Mouse (Mus musculus): Measurements from ENCODE around the gene AA467197. TPM values are rescaled to one million over a fixed set of nuclear protein-coding genes. Genes with fewer than 3 reads are reported as not detected.

The AA467197 gene
- polyA plus RNA-seq, 1 experiment from 2014 or later: 0.52 TPM

GRCm38 (mm10) chr2:122638673-122639072, 1.9 kb downstream of the AA467197 start:
- no peak for ATAC-seq (replicated peaks; ENCODE audit: insufficient number of reproducible peaks, insufficient read depth, low FRiP score, low read depth)
- peaks cover 27% of the 10 kb centered on the region for H3K27me3 ChIP-seq
- peaks cover 5% of the 10 kb centered on the region for H3K4me1 ChIP-seq (replicated peaks)
- no peak overlapping the region for H3K4me3 ChIP-seq
- no peak overlapping the region for H3K4me2 ChIP-seq
- no peak overlapping the region for H3K9ac ChIP-seq
- H3K36me3 ChIP-seq: no peaks in the 10 kb centered on the region
- no peak overlapping the region for H3K27ac ChIP-seq
- no peaks in the 10 kb centered on the region for H3K9me3 ChIP-seq (replicated peaks)
- WGBS: 37% methylated on average over 5 of the region's 5 CpGs

- Histone ChIP-seq H3K9ac (no peak overlapping the region), H3K27me3 (no peaks in the 10 kb centered on the region), H3K9me3 (replicated peaks) (no peaks in the 10 kb centered on the region), H3K27ac (peak overlapping the region; percentile 25; the same call in 1 of the 2 replicates), H3K36me3 (no peaks in the 10 kb centered on the region), H3K4me3 (no peak overlapping the region), H3K4me1 (replicated peaks) (no peaks in the 10 kb centered on the region), H3K4me2 (peak overlapping the region; percentile 15; the same call in 1 of the 2 replicates)
- peak; percentile 48; the same call in 1 of the 2 replicates for ATAC-seq (replicated peaks; ENCODE audit: insufficient number of reproducible peaks, insufficient read depth, low FRiP score, low read depth)
- WGBS: 46% methylated on average over 17 of the region's 17 CpGs
Observed at GRCm38 (mm10) chr2:122652096-122653084, 15.6 kb downstream of the AA467197 start.

- Histone ChIP-seq H3K9me3 (replicated peaks) (no peaks in the 10 kb centered on the region), H3K4me2 (no peak overlapping the region), H3K27me3 (no peaks in the 10 kb centered on the region), H3K4me3 (no peak overlapping the region), H3K27ac (no peak overlapping the region), H3K4me1 (replicated peaks) (no peaks in the 10 kb centered on the region), H3K9ac (no peak overlapping the region), H3K36me3 (no peaks in the 10 kb centered on the region)
- ATAC-seq (replicated peaks; ENCODE audit: insufficient number of reproducible peaks, insufficient read depth, low FRiP score, low read depth): no peak
- 43% methylated on average over 2 of the region's 2 CpGs for WGBS
Observed at GRCm38 (mm10) chr2:122656052-122656451, 19.3 kb downstream of the AA467197 start.

GRCm38 (mm10) chr2:122656767-122657166, 20.0 kb downstream of the AA467197 start:
- 76% methylated on average over 9 of the region's 9 CpGs for WGBS
- Histone ChIP-seq H3K9me3 (replicated peaks) (no peaks in the 10 kb centered on the region), H3K36me3 (no peaks in the 10 kb centered on the region), H3K4me3 (no peak overlapping the region), H3K4me1 (replicated peaks) (no peaks in the 10 kb centered on the region), H3K27ac (no peak overlapping the region), H3K27me3 (no peaks in the 10 kb centered on the region), H3K4me2 (no peak overlapping the region), H3K9ac (no peak overlapping the region)
- no peak for ATAC-seq (replicated peaks; ENCODE audit: insufficient number of reproducible peaks, insufficient read depth, low FRiP score, low read depth)

GRCm38 (mm10) chr2:122657707-122658524, 21.1 kb downstream of the AA467197 start:
- H3K27me3 ChIP-seq: no peaks in the 10 kb centered on the region
- no peak overlapping the region for H3K9ac ChIP-seq
- H3K4me2 ChIP-seq: no peak overlapping the region
- no peaks in the 10 kb centered on the region for H3K36me3 ChIP-seq
- no peaks in the 10 kb centered on the region for H3K4me1 ChIP-seq (replicated peaks)
- H3K27ac ChIP-seq: no peak overlapping the region
- H3K4me3 ChIP-seq: no peak overlapping the region
- 84% methylated on average over 11 of the region's 11 CpGs for WGBS
- H3K9me3 ChIP-seq (replicated peaks): no peaks in the 10 kb centered on the region
- ATAC-seq (replicated peaks; ENCODE audit: insufficient number of reproducible peaks, insufficient read depth, low FRiP score, low read depth): no peak

- Histone ChIP-seq H3K27ac (no peak overlapping the region), H3K27me3 (no peaks in the 10 kb centered on the region), H3K36me3 (no peaks in the 10 kb centered on the region), H3K9ac (no peak overlapping the region), H3K4me2 (no peak overlapping the region), H3K4me3 (no peak overlapping the region), H3K4me1 (replicated peaks) (no peaks in the 10 kb centered on the region), H3K9me3 (replicated peaks) (no peaks in the 10 kb centered on the region)
- 71% methylated on average over 7 of the region's 7 CpGs for WGBS
- no peak for ATAC-seq (replicated peaks; ENCODE audit: insufficient number of reproducible peaks, insufficient read depth, low FRiP score, low read depth)
Observed at GRCm38 (mm10) chr2:122659825-122660224, 23.0 kb downstream of the AA467197 start.

- H3K4me1 ChIP-seq (replicated peaks): 0 out of 2 replicates have a peak, but pooled peaks cover 2% of the 10 kb centered on the region
- H3K27ac ChIP-seq: no peak overlapping the region
- 32% methylated on average over 6 of the region's 6 CpGs for WGBS
- H3K4me3 ChIP-seq: no peak overlapping the region
- ATAC-seq (replicated peaks; ENCODE audit: insufficient number of reproducible peaks, insufficient read depth, low FRiP score, low read depth): no peak
- peaks cover 6% of the 10 kb centered on the region; the same call in 1 of the 2 replicates for H3K27me3 ChIP-seq
- H3K9me3 ChIP-seq (replicated peaks): no peaks in the 10 kb centered on the region
- H3K9ac ChIP-seq: no peak overlapping the region
- H3K4me2 ChIP-seq: no peak overlapping the region
- H3K36me3 ChIP-seq: no peaks in the 10 kb centered on the region
Observed at GRCm38 (mm10) chr2:122665253-122665972, 28.6 kb downstream of the AA467197 start.

- ATAC-seq (replicated peaks; ENCODE audit: insufficient number of reproducible peaks, insufficient read depth, low FRiP score, low read depth): no peak
- Histone ChIP-seq H3K4me2 (no peak overlapping the region), H3K27ac (no peak overlapping the region), H3K9ac (no peak overlapping the region), H3K9me3 (replicated peaks) (no peaks in the 10 kb centered on the region), H3K36me3 (no peaks in the 10 kb centered on the region), H3K4me3 (no peak overlapping the region), H3K4me1 (replicated peaks) (0 out of 2 replicates have a peak, but pooled peaks cover 2% of the 10 kb centered on the region), H3K27me3 (peaks cover 6% of the 10 kb centered on the region; the same call in 1 of the 2 replicates)
- 34% methylated on average over 12 of the region's 12 CpGs for WGBS
Observed at GRCm38 (mm10) chr2:122665973-122666875, 29.4 kb downstream of the AA467197 start.

- peaks cover 6% of the 10 kb centered on the region; the same call in 1 of the 2 replicates for H3K27me3 ChIP-seq
- 31% methylated on average over 5 of the region's 5 CpGs for WGBS
- no peak overlapping the region for H3K4me2 ChIP-seq
- H3K9ac ChIP-seq: no peak overlapping the region
- no peak for ATAC-seq (replicated peaks; ENCODE audit: insufficient number of reproducible peaks, insufficient read depth, low FRiP score, low read depth)
- H3K9me3 ChIP-seq (replicated peaks): no peaks in the 10 kb centered on the region
- no peak overlapping the region for H3K4me3 ChIP-seq
- no peaks in the 10 kb centered on the region for H3K36me3 ChIP-seq
- no peak overlapping the region for H3K27ac ChIP-seq
- H3K4me1 ChIP-seq (replicated peaks): 0 out of 2 replicates have a peak, but pooled peaks cover 2% of the 10 kb centered on the region
Observed at GRCm38 (mm10) chr2:122667856-122668255, 31.1 kb downstream of the AA467197 start.

- Histone ChIP-seq H3K4me1 (replicated peaks) (no peaks in the 10 kb centered on the region), H3K4me2 (no peak overlapping the region), H3K9me3 (replicated peaks) (no peaks in the 10 kb centered on the region), H3K27ac (no peak overlapping the region), H3K27me3 (peaks cover 2% of the 10 kb centered on the region), H3K36me3 (no peaks in the 10 kb centered on the region), H3K4me3 (no peak overlapping the region), H3K9ac (no peak overlapping the region)
- no peak for ATAC-seq (replicated peaks; ENCODE audit: insufficient number of reproducible peaks, insufficient read depth, low FRiP score, low read depth)
- 78% methylated on average over 5 of the region's 5 CpGs for WGBS
Observed at GRCm38 (mm10) chr2:122671714-122672113, 34.9 kb downstream of the AA467197 start.

Measured in heart, embryonic 15.5 days (tissue).